Mouse (Mus musculus): ENCODE measurements around the gene U2af2. TPM values are rescaled to one million over a fixed set of nuclear protein-coding genes. Genes with fewer than 3 reads are reported as not detected.
"Not testable (repeated sequence)": the region's sequence is repeated elsewhere in the genome, so short reads cannot be mapped to it uniquely, and the experiment has no call there.

Gene U2af2
- polyA plus RNA-seq, 1 experiment, result 150 TPM

DNA sequence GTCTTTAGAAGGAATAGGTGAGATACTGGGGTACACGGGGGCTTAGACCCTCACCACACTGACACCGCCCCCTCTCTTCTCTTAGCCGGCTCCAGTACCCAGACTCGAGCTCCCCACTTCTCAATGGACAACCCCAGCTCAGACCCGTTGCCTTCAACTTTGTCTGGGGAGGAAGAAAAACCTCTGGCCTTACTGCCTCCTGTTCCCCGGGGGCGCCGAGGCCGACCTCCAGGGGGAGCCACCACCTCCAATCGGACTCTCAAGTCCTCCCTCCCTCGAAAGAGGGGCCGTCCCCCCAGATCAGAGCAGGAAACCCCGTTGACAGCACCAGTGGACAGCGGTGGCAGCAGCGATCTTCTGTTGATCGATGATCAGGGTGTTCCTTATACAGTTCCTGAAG lies 44.6 kb upstream of the U2af2 start:
- no peaks in the 10 kb centered on the region for H3K27me3 ChIP-seq (ENCODE audit: control insufficient read depth, insufficient read depth, low read length)
- H3K4me3 ChIP-seq (ENCODE audit: low read depth, low read length), result no peak overlapping the region
- peaks cover 4% of the 10 kb centered on the region; the same call in 1 of the 2 replicates for H3K4me1 ChIP-seq (ENCODE audit: control insufficient read depth, insufficient read depth, insufficient read length, low read length)
- TF ChIP-seq POLR2A (IDR thresholded peaks at IDR 0.05; ENCODE audit: low read depth, low read length) (no peak), CTCF (IDR thresholded peaks at IDR 0.05; ENCODE audit: extremely low read depth, insufficient read length, insufficient replicate concordance, low read depth, low read length) (no peak)
- WGBS, result 91% methylated on average over 16 of the region's 16 CpGs
- H3K27ac ChIP-seq (ENCODE audit: insufficient read depth, low read depth, low read length), result no peak overlapping the region
- peaks cover 18% of the 10 kb centered on the region for H3K36me3 ChIP-seq (ENCODE audit: control insufficient read depth, insufficient read depth, low read length)

DNA sequence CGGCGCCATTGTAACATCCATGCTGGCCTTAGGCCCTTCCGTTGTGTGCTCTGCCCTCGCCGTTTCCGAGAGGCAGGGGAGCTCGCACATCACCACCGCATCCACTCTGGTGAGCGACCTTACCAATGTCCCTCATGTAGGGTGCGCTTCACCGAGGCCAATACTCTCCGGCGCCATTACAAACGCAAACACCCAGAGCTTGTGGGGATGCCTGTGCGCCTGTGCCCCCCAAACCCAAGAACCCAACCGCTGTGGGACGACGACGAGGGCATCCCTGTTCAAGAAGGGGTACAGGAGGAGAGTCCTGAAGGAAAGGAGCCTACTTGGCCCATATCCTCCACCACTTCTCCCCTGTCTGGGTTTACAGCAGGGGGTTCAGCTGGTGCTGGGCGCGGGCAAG lies 44.0 kb upstream of the U2af2 start:
- WGBS, result 96% methylated on average over 21 of the region's 21 CpGs
- Histone ChIP-seq H3K4me1 (ENCODE audit: control insufficient read depth, insufficient read depth, insufficient read length, low read length) (peaks cover 4% of the 10 kb centered on the region; the same call in 1 of the 2 replicates), H3K36me3 (ENCODE audit: control insufficient read depth, insufficient read depth, low read length) (peaks cover 16% of the 10 kb centered on the region), H3K4me3 (ENCODE audit: low read depth, low read length) (no peak overlapping the region), H3K27ac (ENCODE audit: insufficient read depth, low read depth, low read length) (no peak overlapping the region), H3K27me3 (ENCODE audit: control insufficient read depth, insufficient read depth, low read length) (no peaks in the 10 kb centered on the region)
- TF ChIP-seq POLR2A (IDR thresholded peaks at IDR 0.05; ENCODE audit: low read depth, low read length) (no peak), CTCF (IDR thresholded peaks at IDR 0.05; ENCODE audit: extremely low read depth, insufficient read length, insufficient replicate concordance, low read depth, low read length) (no peak)

DNA sequence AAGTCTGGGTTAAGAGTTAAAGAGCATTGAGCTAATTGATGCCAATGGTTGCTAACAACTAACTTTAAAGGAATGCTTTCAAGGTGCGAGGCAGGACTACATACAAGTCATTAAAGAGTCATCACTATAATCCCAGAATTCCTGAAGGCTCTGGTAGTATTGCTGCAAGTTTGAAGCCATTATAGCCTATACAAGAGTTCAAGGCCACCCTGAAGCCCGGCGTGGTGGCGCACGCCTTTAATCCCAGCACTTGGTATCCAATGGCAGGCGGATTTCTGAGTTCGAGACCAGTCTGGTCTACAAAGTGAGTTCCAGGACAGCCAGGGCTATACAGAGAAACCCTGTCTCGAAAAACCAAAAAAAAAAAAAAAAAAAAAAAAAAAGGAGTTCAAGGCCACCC lies 42.4 kb upstream of the U2af2 start:
- peak overlapping the region; percentile 92; the same call in 1 of the 2 replicates for H3K27ac ChIP-seq (ENCODE audit: insufficient read depth, low read depth, low read length)
- H3K4me3 ChIP-seq (ENCODE audit: low read depth, low read length), result 0 out of 2 replicates have a peak overlapping the region, but pooled peaks have one; percentile 17
- 12% methylated on average over 8 of the region's 8 CpGs for WGBS
- H3K36me3 ChIP-seq (ENCODE audit: control insufficient read depth, insufficient read depth, low read length), result peaks cover 18% of the 10 kb centered on the region
- not testable (repeated sequence) for H3K4me1 ChIP-seq (ENCODE audit: control insufficient read depth, insufficient read depth, insufficient read length, low read length); H3K27me3 ChIP-seq (ENCODE audit: control insufficient read depth, insufficient read depth, low read length)

DNA sequence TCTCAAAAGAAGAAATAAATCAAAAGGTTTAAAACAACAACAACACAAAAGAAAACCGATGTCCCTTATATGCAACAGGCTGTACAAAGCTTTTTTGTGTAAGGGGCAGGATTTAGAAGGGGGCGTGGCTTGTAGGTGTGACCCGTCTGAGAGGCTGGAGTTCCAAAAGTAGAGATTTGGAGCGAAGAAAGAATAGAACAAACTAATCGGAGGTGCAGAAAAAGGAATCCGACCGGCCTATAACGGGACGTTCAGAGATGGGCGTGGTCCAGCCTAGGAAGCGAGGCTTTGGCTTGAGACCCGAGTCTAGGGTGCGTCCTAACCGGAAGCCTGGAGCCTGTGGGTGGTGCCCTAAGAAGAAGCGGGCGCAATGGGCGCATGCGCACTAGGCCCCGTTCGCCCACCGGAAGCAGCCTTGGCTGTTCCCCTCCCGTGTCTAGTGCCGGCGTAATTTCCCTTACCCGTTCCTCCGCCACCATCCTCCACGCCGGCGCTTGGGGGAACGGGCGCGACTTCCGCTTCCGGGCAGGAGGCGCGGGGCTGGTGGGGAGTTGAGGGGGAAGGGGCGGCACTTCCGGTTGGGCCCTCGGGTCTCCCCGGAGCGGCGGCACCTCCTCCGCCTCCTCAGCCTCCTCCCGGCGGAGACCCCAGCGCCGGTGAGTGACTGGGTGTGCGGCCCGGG lies 41.8 kb upstream of the U2af2 start, which contains the start of the genes Zfp865 and Ccdc106:
Zfp865 (plus strand) TSS at position 377 of the 682 bp plus-strand sequence.
Ccdc106 (plus strand) TSS at position 554 of the 682 bp plus-strand sequence.
- WGBS, result under 1% methylated on average over 49 of the region's 49 CpGs
- TF ChIP-seq POLR2A (IDR thresholded peaks at IDR 0.05; ENCODE audit: low read depth, low read length) (peak; percentile 83), CTCF (IDR thresholded peaks at IDR 0.05; ENCODE audit: extremely low read depth, insufficient read length, insufficient replicate concordance, low read depth, low read length) (no peak)

DNA sequence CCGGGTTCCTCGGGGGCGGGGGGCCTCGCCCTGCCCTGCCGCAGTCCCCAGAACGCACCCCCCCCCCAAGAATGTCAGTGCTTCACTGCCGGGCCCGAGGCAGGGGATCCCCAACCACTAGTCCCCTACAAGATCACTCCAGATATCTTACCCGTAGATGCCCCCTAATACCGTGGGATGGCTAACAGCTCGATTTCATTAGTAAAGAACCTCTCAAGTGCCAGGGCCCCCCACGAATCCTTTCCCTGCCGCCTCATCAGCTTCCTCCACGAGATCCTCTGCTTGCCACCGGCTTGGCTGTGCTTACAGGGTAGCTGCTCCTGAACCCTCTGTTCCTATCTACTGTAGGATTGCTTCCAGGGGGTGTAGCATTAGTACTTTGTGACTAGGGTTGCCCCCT lies 41.3 kb upstream of the U2af2 start:
- TF ChIP-seq POLR2A (IDR thresholded peaks at IDR 0.05; ENCODE audit: low read depth, low read length), result no peak
- no peak for TF ChIP-seq CTCF (IDR thresholded peaks at IDR 0.05; ENCODE audit: extremely low read depth, insufficient read length, insufficient replicate concordance, low read depth, low read length)
- peak overlapping the region; percentile 49 for H3K27ac ChIP-seq (ENCODE audit: insufficient read depth, low read depth, low read length)
- H3K4me1 ChIP-seq (ENCODE audit: control insufficient read depth, insufficient read depth, insufficient read length, low read length), result peaks cover 4% of the 10 kb centered on the region; the same call in 1 of the 2 replicates
- H3K27me3 ChIP-seq (ENCODE audit: control insufficient read depth, insufficient read depth, low read length), result no peaks in the 10 kb centered on the region
- H3K4me3 ChIP-seq (ENCODE audit: low read depth, low read length), result peak overlapping the region; percentile 72
- H3K36me3 ChIP-seq (ENCODE audit: control insufficient read depth, insufficient read depth, low read length), result peaks cover 18% of the 10 kb centered on the region
- WGBS, result 0% methylated on average over 15 of the region's 15 CpGs

More for the DNA sequence above, 41.8 kb upstream of the U2af2 start, which contains the start of the genes Zfp865 and Ccdc106:
- H3K36me3 ChIP-seq (ENCODE audit: control insufficient read depth, insufficient read depth, low read length), result peaks cover 18% of the 10 kb centered on the region
- H3K4me1 ChIP-seq (ENCODE audit: control insufficient read depth, insufficient read depth, insufficient read length, low read length), result peaks cover 4% of the 10 kb centered on the region; the same call in 1 of the 2 replicates
- peak within 1 kb of the TSS; percentile 92 for H3K27ac ChIP-seq (ENCODE audit: insufficient read depth, low read depth, low read length)
- H3K4me3 ChIP-seq (ENCODE audit: low read depth, low read length), result peak within 1 kb of the TSS; percentile 72
- no peaks in the 10 kb centered on the region for H3K27me3 ChIP-seq (ENCODE audit: control insufficient read depth, insufficient read depth, low read length)

DNA sequence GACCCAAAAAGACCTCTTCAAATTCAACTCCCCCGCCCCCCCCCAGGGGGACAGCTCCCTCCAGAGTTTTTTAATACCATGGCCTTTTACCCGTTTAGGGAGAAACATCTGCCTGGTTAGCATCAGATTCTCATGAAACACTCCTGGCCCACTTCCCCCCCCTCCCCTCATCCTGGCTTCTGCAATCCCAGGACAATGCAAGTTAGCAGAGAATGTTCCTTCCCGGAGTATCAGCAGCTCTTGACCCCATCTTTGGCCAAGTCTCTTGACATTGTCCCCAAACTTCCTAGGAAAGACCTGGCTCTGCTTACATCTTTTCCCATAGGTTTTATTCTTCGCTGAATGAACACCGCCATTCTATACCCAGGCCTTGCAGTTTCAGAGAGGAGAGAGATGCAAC lies 40.7 kb upstream of the U2af2 start:
- Histone ChIP-seq H3K4me3 (ENCODE audit: low read depth, low read length) (peak overlapping the region; percentile 72; the same call in 1 of the 2 replicates), H3K27me3 (ENCODE audit: control insufficient read depth, insufficient read depth, low read length) (no peaks in the 10 kb centered on the region), H3K36me3 (ENCODE audit: control insufficient read depth, insufficient read depth, low read length) (peaks cover 18% of the 10 kb centered on the region), H3K4me1 (ENCODE audit: control insufficient read depth, insufficient read depth, insufficient read length, low read length) (peaks cover 4% of the 10 kb centered on the region; the same call in 1 of the 2 replicates), H3K27ac (ENCODE audit: insufficient read depth, low read depth, low read length) (no peak overlapping the region)
- WGBS, result 46% methylated on average over 5 of the region's 5 CpGs
- TF ChIP-seq CTCF (IDR thresholded peaks at IDR 0.05; ENCODE audit: extremely low read depth, insufficient read length, insufficient replicate concordance, low read depth, low read length), result no peak
- no peak for TF ChIP-seq POLR2A (IDR thresholded peaks at IDR 0.05; ENCODE audit: low read depth, low read length)

DNA sequence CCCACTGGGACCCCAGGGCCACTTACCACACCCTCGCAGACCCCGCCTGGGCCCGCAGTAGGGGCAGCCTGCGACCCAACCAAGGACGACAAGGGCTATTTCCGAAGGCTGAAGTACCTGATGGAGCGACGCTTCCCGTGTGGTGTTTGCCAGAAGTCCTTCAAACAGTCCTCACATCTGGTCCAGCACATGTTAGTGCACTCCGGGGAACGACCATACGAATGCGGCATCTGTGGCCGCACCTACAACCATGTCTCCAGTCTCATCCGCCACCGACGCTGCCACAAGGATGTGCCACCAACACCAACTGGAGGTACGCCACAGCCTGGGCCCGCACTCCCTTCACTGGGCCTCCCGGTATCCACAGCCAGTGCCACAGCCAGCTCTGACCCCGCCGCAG lies 32.4 kb upstream of the U2af2 start:
- no peak overlapping the region for H3K27ac ChIP-seq (ENCODE audit: insufficient read depth, low read depth, low read length)
- 97% methylated on average over 22 of the region's 22 CpGs for WGBS

More for the DNA sequence above, 32.4 kb upstream of the U2af2 start:
- Histone ChIP-seq H3K36me3 (ENCODE audit: control insufficient read depth, insufficient read depth, low read length) (peaks cover 44% of the 10 kb centered on the region), H3K27me3 (ENCODE audit: control insufficient read depth, insufficient read depth, low read length) (no peaks in the 10 kb centered on the region), H3K4me3 (ENCODE audit: low read depth, low read length) (no peak overlapping the region), H3K4me1 (ENCODE audit: control insufficient read depth, insufficient read depth, insufficient read length, low read length) (no peaks in the 10 kb centered on the region)
- TF ChIP-seq POLR2A (IDR thresholded peaks at IDR 0.05; ENCODE audit: low read depth, low read length) (no peak), CTCF (IDR thresholded peaks at IDR 0.05; ENCODE audit: extremely low read depth, insufficient read length, insufficient replicate concordance, low read depth, low read length) (no peak)

All from small intestine, adult 2 months (tissue).